Mouse (Mus musculus) frontal cortex, adult (tissue): ENCODE data around the gene Gp1ba.

ENCODE experiments used
- ATAC-seq: cut with Nextera tagmentation; 2 replicates; pipeline ENCODE4 v1.9.2; 2017; ENCODE audit warnings: mild to moderate bottlenecking, moderate library complexity, mixed read lengths; ENCODE audit not compliant: low TSS enrichment

Gene Gp1ba

DNA sequence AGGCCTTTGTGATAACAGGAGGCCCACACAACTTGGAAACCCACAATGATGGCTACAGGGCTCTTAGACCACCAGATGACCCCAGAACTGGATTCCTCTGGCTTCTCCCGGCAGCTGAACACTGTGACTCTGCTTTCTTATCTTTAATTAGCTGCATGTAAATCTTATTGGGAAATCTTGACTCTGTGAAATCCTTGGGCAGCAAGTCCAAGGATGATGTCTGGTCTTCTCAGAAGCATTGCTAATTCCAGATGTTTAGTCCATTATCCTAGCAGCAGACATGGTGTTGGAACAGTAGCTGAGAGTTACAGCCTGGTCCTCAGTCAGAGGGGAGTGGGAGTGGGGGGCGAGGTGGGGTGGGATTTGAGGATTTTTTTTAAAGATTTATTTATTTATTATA, 10.5 kb upstream of the Gp1ba start:
- ATAC-seq = no peak

DNA sequence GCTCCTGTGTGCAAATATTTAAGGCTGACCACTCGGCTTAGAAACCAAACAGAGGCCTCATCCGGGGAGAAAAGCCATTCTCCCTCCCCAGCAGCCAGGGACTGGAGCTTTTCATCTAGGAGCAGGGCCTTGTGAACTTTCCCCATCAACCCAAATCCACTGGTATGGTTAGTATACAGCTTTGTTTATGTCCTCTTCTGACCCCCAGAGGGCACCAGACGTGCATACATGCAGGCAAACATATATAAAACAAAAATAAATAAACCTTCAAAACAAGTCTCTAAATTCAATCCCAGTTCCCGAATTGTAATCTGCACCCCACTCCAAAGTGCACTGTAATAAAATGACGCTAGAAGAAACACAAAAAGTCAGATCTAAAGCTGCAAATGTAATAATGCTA, 9.4 kb upstream of the Gp1ba start:
- no peak for ATAC-seq

DNA sequence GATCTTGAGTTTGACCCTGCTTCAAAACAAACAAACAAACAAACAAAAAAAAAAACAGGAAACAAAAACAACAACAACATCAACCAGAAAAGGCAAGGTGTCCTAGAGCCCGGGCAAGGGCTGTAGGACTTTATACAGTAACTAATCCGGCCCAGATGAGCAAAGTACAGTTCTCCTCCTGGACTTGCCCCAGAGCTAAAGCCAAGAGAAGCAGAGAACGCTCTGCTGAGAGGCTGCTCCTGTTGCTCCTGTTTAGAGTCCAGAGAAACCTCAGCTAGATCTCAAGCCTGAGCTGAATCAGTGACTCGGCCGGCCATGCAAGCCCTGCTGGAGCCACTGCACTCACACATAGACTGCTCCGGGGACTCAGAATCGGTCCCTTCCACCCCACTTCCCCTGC, 8.8 kb upstream of the Gp1ba start:
- ATAC-seq = no peak

GRCm38 (mm10) chr11:70635601-70636000, 3.3 kb upstream of the Gp1ba start:
- ATAC-seq = no peak

- no peak for ATAC-seq
These were observed 1.2 kb upstream of the Gp1ba start for GRCm38 (mm10) chr11:70637764-70638163.

DNA sequence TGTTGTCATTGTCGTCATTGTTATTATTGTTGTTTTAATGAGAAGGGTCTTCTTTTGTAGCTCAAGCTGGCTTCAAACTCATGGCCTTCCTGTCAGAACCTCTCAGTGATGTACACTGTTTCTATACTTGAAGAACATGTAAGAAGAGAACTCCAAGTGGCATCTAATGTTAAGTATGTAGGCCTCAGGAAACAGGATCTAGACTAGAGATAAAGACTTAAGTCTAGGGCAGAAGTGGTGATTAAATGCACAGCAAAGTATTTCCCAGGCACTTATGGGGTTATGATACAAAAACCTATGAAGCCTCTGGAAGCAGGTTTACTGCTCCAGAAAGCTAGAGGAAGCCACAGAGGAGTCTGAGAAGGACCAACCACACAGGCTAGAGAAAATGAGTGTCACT, 629 bp upstream of the Gp1ba start:
- ATAC-seq = no peak

GRCm38 (mm10) chr11:70639976-70640375, 1.1 kb downstream of the Gp1ba start:
- no peak for ATAC-seq

DNA sequence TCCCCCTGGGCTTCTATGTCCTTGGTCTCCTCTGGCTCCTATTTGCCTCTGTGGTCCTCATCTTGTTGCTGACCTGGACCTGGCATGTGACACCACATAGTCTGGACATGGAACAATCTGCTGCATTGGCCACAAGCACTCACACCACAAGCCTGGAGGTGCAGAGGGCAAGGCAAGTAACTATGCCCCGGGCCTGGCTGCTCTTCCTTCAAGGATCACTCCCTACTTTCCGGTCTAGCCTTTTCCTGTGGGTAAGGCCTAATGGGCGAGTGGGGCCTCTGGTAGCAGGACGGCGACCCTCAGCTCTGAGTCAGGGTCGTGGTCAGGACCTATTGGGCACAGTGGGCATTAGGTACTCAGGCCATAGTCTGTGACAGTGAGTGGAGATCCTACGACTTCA, 2.3 kb downstream of the Gp1ba start:
- no peak for ATAC-seq

GRCm38 (mm10) chr11:70643051-70643450, 4.1 kb downstream of the Gp1ba start:
- ATAC-seq = no peak

DNA sequence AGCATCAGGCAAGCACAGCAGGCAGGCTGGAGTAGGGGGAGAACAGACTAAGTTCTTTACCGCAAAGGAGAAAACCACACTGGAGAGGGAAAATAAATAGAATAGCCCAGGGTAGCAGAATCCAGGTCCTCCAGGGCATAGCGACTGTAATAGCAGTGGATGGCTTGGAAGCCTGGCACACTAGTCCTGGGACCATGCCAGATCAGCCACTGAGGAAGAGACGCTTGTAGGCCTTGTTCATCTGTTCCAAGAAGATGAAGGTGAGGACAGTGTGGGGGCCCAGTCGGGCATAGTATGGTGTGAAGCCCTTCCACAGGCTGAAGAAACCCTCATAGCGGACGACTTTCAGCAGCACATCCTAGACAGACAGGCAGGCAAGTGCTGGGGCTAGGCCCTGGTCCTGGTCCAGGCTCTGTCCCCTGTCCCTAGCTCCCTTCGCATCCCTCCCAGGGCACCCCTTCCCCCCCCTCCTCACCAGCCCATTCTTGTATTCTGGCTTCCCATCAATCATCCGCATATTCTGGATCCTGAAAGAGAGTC, 5.7 kb downstream of the Gp1ba start:
- ATAC-seq = no peak

DNA sequence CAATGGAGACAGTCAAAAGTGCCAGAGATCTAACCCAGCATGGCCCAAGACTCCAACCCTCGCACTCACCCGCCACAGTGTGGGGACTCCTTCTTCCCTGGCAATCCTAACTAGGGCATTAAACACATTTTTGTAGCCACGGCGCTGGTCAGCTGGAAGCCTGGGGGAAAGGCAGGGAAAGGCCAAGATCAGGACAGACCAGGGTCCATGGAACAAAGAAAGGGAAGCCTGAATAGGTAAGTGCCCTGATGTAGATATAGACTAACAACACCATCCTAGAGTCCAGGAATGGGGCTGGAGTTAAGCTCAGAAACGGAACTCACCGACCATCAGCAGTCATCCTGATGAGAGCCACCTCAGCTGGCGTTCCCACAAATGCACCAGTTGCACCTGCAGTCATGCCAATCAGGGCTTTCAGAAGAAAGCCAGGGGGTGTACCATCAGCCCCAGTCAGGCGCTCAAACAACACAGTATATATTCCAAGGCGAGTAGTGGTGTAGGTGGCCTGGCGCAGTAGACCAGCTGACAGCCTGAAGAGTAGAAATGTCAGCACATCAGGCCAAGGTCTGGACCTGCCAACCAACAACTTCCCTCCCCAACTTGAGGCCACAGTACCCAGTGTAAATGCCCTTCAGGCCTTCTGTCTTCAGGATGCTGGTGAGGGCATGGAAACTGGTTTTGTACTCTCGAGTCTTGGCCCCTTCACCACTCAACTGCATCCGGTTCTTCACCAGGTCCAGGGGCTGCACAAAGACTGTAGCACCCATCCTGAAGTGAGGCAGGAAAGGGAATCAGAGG, 6.7 kb downstream of the Gp1ba start:
- ATAC-seq = no peak

- ATAC-seq = no peak
These were observed 7.3 kb downstream of the Gp1ba start for GRCm38 (mm10) chr11:70646259-70646555.

- ATAC-seq = peak; percentile 78
These were observed 8.0 kb downstream of the Gp1ba start, which contains the start of the genes Rnf167 and Slc25a11 for GRCm38 (mm10) chr11:70646691-70647650. Gene Rnf167, plus strand, starts transcription at chr11:70647235. Gene Slc25a11, minus strand, starts transcription at chr11:70647479.

DNA sequence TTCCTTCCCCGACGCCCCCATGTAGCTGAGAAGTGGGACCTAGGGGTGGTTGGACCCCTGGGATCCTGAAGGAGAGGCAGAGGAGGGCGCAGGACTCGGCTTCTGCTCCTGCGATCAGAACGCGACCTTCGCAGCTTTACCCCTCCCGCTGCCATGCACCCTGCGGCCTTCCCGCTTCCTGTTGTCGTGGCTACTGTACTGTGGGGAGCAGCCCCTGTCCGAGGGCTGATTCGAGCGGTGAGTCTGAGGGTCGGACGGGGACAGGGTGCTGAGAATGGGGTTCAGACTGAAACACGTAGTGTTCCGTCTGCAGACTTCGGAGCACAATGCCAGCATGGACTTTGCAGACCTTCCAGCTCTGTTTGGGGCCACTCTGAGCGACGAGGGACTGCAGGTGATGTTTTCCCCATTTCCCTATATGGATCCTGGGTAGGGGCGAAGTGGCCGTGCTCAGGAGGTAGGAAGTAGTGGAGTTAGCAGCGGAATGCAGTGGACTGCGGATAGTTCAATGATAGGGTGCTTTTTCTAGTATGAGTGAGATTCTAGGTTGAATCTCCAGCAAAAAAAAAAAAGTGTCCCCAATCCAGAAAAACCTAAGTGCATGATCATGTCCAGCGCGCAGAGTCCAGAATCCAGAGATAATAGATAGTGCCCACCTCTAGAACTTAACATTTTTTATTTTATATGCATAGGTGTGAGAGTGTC, 8.9 kb downstream of the Gp1ba start:
- ATAC-seq = no peak

GRCm38 (mm10) chr11:70648512-70648911, 9.6 kb downstream of the Gp1ba start:
- ATAC-seq = no peak

GRCm38 (mm10) chr11:70649185-70649734, 10.3 kb downstream of the Gp1ba start:
- no peak for ATAC-seq

GRCm38 (mm10) chr11:70650322-70651175, 11.6 kb downstream of the Gp1ba start:
- no peak for ATAC-seq

GRCm38 (mm10) chr11:70651391-70651790, 12.5 kb downstream of the Gp1ba start:
- no peak for ATAC-seq

DNA sequence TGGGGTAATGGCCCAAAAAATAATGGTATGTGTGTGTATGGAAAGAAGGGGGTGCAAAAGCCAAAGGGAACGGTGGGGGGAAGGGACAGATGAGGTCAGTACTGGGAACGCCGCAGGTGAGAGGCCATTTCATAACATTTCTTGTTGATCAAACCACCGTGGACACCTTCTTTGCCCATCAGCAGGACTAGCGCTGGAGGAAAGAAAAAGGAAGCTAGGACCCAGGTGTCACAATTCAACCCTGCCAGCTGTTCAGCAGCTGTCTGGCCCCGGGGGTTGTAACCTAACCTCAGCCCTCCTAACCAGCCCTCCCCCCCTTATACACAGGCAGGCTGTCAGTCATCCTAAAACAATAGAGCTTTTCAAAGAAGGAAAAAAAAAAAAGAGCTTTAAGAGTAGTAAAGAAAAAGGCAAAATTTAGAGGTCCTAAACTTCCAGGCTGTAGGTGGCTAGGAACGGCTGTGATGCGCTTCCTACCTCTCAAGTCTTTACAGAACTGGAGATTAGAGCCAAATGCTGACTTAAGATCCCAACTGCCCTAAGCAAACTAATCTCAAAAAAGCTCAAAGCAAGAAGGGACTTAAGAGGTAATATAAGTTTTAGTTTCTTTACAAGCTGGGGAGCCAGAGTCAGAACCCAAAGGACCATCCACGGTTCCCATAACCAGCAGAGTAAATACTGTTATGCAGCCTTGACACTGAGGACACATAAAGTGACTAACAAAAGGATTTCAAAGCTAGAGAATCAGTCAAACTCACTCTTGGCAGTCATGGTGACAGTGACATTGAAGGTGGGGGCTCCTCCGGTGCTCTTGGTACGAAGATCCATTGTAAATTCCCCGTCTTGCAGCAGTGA, 13.3 kb downstream of the Gp1ba start:
- no peak for ATAC-seq

GRCm38 (mm10) chr11:70652884-70653344, 14.0 kb downstream of the Gp1ba start:
- no peak for ATAC-seq
